Mouse (Mus musculus) gastrocnemius, postnatal 25 days (tissue): ENCODE measurements around the gene Tab1. TPM values are rescaled to one million over a fixed set of nuclear protein-coding genes. Genes with fewer than 3 reads are reported as not detected.
"Not testable (repeated sequence)": the region's sequence is repeated elsewhere in the genome, so short reads cannot be mapped to it uniquely, and the experiment has no call there.

ENCODE experiments used
- DNase-seq: peaks from one replicate; pipeline ENCODE4 v3.0.0; 2022
- total RNA-seq, 2 experiments: library from RNA; stranded (reverse); gene quantifications; 1 replicate in 1 of 2; 2 replicates in 1 of 2; pipeline ENCODE4 v1.2.3; 2021

The Tab1 gene
- total RNA-seq, 2 experiments from 2014 or later: 13.8 to 14.6 TPM

DNA sequence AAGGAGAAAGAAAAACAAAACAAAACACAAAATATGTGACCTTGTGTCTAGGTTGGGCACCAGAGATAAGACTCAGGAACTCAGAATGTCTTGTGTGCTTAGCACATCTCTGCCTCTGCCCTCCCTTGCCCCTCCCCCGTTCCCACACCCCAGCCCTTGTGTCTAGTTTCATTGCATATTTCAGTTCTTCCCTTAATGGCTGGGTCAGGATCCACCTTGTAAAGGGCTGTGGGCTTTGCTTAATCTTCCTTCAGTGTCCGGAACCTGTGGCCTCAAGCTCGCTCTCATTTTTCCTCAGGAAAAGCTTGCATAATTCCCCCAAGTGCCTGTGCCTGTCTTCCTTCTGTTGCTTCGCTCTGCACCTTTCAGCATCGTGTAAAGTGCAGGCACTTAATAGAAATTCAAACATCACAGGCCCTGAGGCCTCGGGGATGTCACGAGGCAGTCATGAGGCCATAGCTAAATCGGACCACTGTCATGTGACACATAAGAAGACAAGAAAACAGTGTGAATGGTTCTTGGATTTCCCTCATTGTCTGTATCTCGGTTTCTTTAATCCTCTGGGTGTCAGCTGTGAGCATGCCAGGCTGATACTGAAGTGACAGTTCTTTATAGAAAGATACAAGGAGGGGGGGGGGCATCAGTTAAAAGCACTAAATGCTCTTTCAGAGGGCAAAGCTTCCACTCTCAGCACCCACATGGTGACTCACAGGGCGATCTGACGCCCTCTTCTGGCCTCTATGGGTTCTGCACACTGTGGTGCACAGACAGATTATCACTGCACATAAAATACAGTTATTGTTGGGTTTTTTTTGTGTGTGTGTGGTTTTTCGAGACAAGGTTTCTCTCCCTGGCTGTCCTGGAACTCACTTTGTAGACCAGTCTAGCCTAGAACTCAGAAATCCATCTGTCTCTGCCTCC, 27.2 kb upstream of the Tab1 start:
- no peak for DNase-seq

GRCm38 (mm10) chr15:80107143-80107542, 25.8 kb upstream of the Tab1 start:
- DNase-seq: no peak

GRCm38 (mm10) chr15:80107575-80107974, 25.4 kb upstream of the Tab1 start:
- no peak for DNase-seq

GRCm38 (mm10) chr15:80111436-80111835, 21.5 kb upstream of the Tab1 start:
- no peak for DNase-seq

DNA sequence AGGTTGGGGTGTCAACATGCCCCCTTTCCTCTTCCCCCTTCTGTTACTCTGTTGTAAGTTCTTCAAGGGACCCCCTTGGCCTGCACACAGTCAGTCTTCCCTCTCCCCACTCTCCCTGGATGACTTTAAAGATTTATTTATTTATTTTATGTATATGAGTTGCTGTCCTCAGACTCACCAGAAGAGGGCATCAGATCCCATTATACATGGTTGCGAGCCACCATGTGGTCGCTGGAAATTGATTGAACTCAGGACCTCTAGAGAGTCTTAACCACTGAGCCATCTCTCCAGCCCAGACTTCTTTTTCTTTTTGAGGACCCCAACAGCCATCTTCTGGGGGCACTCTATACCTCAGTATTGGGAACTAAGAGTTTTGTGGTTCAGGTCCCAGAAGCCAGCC, 20.4 kb upstream of the Tab1 start:
- DNase-seq: no peak

DNA sequence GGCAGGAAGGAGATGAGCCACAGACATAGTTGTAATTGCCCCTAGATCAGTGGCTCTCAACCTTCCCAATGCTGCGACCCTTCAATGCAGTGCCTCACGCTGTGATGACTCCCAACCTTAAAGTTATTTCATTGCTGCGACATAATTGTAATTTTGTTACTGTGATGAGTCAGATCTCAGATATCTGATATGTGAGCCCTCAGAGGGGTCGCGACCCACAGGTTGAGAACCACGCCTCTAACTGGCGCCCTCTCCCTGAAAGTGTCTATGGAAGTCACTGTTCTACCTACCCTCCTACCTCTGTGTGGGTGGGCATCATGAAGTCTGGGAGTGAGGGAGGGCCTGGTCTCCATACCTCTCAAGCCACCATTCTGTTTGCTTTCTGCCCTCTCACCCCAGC, 18.5 kb upstream of the Tab1 start:
- DNase-seq: no peak

GRCm38 (mm10) chr15:80115256-80115655, 17.7 kb upstream of the Tab1 start:
- no peak for DNase-seq

- no peak for DNase-seq
Observed at GRCm38 (mm10) chr15:80115866-80116794, 16.8 kb upstream of the Tab1 start.

GRCm38 (mm10) chr15:80117154-80117553, 15.8 kb upstream of the Tab1 start:
- DNase-seq: no peak

GRCm38 (mm10) chr15:80119076-80119475, 13.9 kb upstream of the Tab1 start:
- no peak for DNase-seq

DNA sequence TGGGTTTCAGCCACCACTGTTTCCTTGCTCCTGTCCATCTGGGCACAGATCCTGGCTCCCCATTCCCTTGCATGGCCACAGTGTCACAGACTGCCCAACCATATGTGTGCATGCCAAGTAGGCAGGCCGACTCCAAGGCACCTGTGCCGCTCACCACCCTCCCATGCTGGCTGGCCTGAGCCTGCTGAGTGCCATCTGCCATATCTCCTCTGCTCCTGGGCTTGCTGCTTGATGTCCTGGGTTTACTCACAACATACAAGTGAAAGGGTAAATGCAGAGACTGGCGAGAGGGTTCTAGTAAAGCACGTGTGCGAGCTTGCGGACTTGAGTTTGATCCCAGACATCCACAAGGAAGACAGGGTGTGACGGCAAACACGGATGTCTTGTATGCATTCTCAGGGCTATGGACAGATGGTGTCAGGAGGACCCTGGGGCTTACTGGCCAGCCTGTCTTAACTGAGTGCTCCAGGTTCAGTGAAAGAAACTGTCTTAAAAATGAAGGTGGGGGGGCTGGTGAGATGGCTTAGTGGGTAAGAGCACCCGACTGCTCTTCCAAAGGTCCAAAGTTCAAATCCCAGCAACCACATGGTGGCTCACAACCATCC, 11.1 kb upstream of the Tab1 start:
- no peak for DNase-seq

- DNase-seq: not testable (repeated sequence)
Observed at GRCm38 (mm10) chr15:80122431-80122830, 10.5 kb upstream of the Tab1 start.

- DNase-seq: no peak
Observed at GRCm38 (mm10) chr15:80124651-80125050, 8.3 kb upstream of the Tab1 start.

GRCm38 (mm10) chr15:80127191-80127590, 5.7 kb upstream of the Tab1 start:
- no peak for DNase-seq

- DNase-seq: no peak
Observed at GRCm38 (mm10) chr15:80129982-80130381, 2.9 kb upstream of the Tab1 start.

GRCm38 (mm10) chr15:80130689-80131088, 2.2 kb upstream of the Tab1 start:
- DNase-seq: no peak

- no peak for DNase-seq
Observed at GRCm38 (mm10) chr15:80131421-80131820, 1.5 kb upstream of the Tab1 start.

GRCm38 (mm10) chr15:80132452-80132851, 475 bp upstream of the Tab1 start:
- no peak for DNase-seq

DNA sequence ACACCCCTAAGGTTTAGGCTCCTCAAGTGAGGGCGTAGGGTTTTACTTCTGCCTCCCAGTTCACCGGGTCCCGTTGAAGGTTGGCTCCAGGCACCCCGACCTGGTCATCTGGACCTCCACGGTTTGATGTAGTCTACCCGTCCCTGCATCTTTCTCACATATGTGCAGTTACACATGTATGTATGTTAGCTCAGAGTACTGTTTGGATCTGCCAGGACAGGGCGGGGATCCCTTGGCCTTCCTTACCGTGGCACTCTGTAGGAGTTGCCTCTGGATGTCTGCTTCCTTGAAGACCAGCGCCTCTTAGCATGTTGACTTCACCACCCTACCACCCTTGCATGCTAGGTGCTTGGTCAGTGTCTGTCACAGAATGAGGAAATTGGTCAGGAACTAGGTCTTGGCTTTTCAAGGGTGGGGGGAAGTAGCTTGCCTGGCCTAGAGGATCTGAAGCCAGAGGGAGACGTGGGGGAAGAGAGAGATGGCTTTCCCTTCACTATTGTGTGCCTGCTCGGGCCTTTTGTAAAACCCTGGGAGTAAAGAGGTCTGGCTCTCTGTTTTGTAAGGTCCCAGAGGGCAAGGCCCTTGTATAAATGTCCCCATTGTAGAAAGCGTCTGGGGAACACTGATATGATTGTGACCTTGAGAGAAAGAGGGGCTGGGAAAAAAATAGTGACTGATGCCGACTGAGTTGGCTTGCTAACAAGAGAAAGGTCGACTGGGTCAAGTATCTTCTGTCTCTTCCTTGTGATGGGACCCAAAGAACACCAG, 939 bp downstream of the Tab1 start:
- DNase-seq: no peak

DNA sequence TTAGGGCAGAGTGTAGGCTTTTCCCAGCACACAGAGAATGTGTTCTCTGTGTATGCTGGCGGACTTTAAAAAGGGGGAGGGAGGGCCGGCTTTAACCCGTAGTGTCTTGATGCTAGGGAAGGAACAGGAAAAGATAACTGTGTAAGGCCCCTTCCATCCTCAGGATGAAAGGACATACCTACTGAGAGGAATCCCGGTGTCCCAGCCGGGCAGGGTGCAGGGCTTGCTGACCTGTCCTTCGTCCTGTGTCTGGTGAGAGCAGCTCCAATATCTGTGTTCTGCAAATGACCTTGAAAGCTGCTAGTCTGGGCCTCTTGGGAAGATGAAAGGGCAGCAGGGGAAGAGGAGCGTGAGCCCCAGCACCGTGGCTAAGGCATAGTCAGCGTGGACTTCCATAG, 1.5 kb downstream of the Tab1 start:
- no peak for DNase-seq

DNA sequence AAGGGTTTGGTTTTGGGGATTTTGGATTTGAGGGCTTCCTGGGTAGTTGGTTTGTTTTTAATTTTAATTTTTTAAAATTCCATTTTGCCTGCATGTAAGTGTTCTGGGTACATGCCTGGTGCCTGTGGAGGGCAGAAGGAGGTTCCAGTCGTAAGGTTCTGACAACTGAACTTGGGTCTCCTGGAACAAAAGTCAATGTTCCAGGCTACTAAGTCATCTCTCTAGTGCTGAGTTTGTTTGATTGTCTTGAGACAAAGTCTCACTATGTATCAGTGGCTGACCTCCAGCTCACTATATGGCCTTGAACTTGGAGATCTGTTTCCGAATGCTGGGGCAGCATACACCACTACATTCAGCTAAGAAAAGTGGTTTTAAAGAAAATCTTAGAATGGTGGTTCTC, 2.6 kb downstream of the Tab1 start:
- DNase-seq: no peak

DNA sequence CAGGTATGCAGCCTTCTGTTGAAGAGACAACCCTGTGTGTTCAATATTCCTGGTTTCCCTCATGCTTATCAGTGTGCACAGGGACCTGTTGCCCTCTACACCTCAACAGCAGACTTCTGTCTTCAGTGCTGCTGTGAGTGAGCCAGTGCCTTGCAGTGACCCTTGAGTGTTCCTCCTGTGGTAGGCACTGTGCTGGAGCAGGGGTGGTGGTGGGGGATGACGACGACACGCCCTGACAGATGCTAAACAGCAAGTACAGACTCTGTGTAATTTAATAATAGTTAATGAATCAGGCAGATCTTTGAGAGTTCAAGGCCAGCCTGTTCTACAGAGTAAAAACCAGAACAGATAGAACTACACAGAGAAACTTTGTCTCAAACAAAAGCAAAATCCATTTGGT, 3.7 kb downstream of the Tab1 start:
- no peak for DNase-seq
